Mouse (Mus musculus): ENCODE measurements around the gene Pyroxd1. TPM values are rescaled to one million over a fixed set of nuclear protein-coding genes. Genes with fewer than 3 reads are reported as not detected.

Gene Pyroxd1
- polyA plus RNA-seq (2014; fragmentation: Nextera tagmentation; extraction: Ambion mirVana) = 13.2 and 16.8 TPM in 2 replicates

GRCm38 (mm10) chr6:142345440-142346038 lies at the start of gene Pyroxd1:
Gene Pyroxd1 (plus strand): TSS chr6:142345654.
- no peaks in the 10 kb centered on the region for H3K9me3 ChIP-seq (ENCODE audit: control insufficient read depth, low read length)
- H3K4me3 ChIP-seq (ENCODE audit: low read depth, low read length) = peak within 1 kb of the TSS; percentile 59
- peak within 1 kb of the TSS; percentile 56 for H3K4me2 ChIP-seq (ENCODE audit: low read depth, low read length)
- 0 out of 2 replicates have a peak, but pooled peaks cover 5% of the 10 kb centered on the region for H3K4me1 ChIP-seq (ENCODE audit: control insufficient read depth, insufficient read depth, low read length)
- ATAC-seq (ENCODE audit: low read depth) (peak; percentile 94), DNase-seq (ENCODE audit: low spot score) (peak; percentile 98)
- H3K36me3 ChIP-seq (ENCODE audit: control insufficient read depth, insufficient read depth, low read length) = peaks cover 13% of the 10 kb centered on the region; the same call in 1 of the 2 replicates
- H3K9ac ChIP-seq (ENCODE audit: low read depth, low read length) = peak within 1 kb of the TSS; percentile 57
- WGBS = under 1% methylated on average over 21 of the region's 48 CpGs
- H3K27me3 ChIP-seq (replicated peaks; ENCODE audit: control insufficient read depth, insufficient read depth, low read length) = no peaks in the 10 kb centered on the region
- H3K27ac ChIP-seq (replicated peaks; ENCODE audit: low read depth, low read length) = peak within 1 kb of the TSS; percentile 72; the same call in 1 of the 2 replicates

GRCm38 (mm10) chr6:142298098-142298497 lies 47.4 kb upstream of the Pyroxd1 start, which contains the start of gene Iapp:
Gene Iapp (plus strand): TSS chr6:142298423.
- WGBS = 60% methylated on average over 4 of the region's 4 CpGs
- Histone ChIP-seq H3K4me3 (ENCODE audit: low read depth, low read length) (no peak within 1 kb of the TSS), H3K27ac (replicated peaks; ENCODE audit: low read depth, low read length) (no peak within 1 kb of the TSS), H3K4me1 (ENCODE audit: control insufficient read depth, insufficient read depth, low read length) (no peaks in the 10 kb centered on the region), H3K27me3 (replicated peaks; ENCODE audit: control insufficient read depth, insufficient read depth, low read length) (no peaks in the 10 kb centered on the region), H3K9me3 (ENCODE audit: control insufficient read depth, low read length) (no peaks in the 10 kb centered on the region), H3K9ac (ENCODE audit: low read depth, low read length) (no peak within 1 kb of the TSS), H3K4me2 (ENCODE audit: low read depth, low read length) (no peak within 1 kb of the TSS), H3K36me3 (ENCODE audit: control insufficient read depth, insufficient read depth, low read length) (no peaks in the 10 kb centered on the region)
- DNase-seq (ENCODE audit: low spot score) (no peak), ATAC-seq (ENCODE audit: low read depth) (no peak)

DNA sequence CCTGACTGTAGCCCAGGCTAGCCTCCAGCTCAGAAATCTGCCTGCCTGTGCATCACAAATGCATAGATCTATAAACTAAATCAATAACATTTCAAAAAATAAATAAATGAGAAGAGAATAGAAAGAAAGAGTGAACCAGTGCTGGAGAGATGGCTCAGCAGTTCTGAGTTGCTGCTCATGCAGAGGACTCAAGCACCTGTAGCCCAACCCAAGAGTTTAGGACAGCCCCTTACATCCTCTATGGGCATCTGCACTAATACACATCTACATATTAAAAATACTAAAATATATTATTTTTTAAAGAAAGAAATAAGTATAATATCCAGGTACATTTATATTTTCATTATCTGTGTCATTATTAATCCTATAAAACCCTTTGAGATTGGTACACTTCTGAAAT lies 40.4 kb upstream of the Pyroxd1 start:
- H3K4me1 ChIP-seq (ENCODE audit: control insufficient read depth, insufficient read depth, low read length) = no peaks in the 10 kb centered on the region
- H3K9me3 ChIP-seq (ENCODE audit: control insufficient read depth, low read length) = peaks cover 7% of the 10 kb centered on the region
- no peak for DNase-seq (ENCODE audit: low spot score)
- no peaks in the 10 kb centered on the region for H3K27me3 ChIP-seq (replicated peaks; ENCODE audit: control insufficient read depth, insufficient read depth, low read length)
- H3K4me2 ChIP-seq (ENCODE audit: low read depth, low read length) = no peak overlapping the region
- no peak overlapping the region for H3K9ac ChIP-seq (ENCODE audit: low read depth, low read length)
- H3K27ac ChIP-seq (replicated peaks; ENCODE audit: low read depth, low read length) = no peak overlapping the region
- ATAC-seq (ENCODE audit: low read depth) = no peak
- no peak overlapping the region for H3K4me3 ChIP-seq (ENCODE audit: low read depth, low read length)
- no peaks in the 10 kb centered on the region for H3K36me3 ChIP-seq (ENCODE audit: control insufficient read depth, insufficient read depth, low read length)

DNA sequence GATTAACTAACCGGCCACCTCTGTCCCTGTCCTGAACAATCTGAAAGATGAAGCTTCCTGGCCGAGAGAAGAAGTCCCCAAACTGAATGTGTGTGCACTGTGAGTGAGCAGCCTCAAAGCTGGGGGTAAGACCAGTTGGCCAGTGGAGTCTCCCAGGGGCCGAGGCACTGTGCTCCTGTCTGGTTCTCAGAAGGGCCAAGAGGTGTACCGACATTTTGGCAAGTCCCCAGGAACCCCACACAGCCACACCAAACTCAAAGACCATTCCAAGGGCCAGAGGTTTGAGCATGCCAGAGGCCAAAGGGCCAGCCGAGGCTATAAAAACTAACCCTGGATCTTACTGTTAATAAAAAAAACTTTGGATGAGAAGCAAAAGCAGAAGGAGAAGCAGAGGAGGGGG lies 31.2 kb upstream of the Pyroxd1 start:
- Histone ChIP-seq H3K4me2 (ENCODE audit: low read depth, low read length) (no peak overlapping the region), H3K4me3 (ENCODE audit: low read depth, low read length) (no peak overlapping the region), H3K9me3 (ENCODE audit: control insufficient read depth, low read length) (peaks cover 7% of the 10 kb centered on the region), H3K27ac (replicated peaks; ENCODE audit: low read depth, low read length) (no peak overlapping the region), H3K9ac (ENCODE audit: low read depth, low read length) (no peak overlapping the region), H3K36me3 (ENCODE audit: control insufficient read depth, insufficient read depth, low read length) (no peaks in the 10 kb centered on the region), H3K4me1 (ENCODE audit: control insufficient read depth, insufficient read depth, low read length) (no peaks in the 10 kb centered on the region), H3K27me3 (replicated peaks; ENCODE audit: control insufficient read depth, insufficient read depth, low read length) (no peaks in the 10 kb centered on the region)
- ATAC-seq (ENCODE audit: low read depth) (no peak), DNase-seq (ENCODE audit: low spot score) (no peak)
- WGBS = 86% methylated on average over 5 of the region's 5 CpGs

GRCm38 (mm10) chr6:142317106-142317505 lies 28.3 kb upstream of the Pyroxd1 start:
- Histone ChIP-seq H3K9me3 (ENCODE audit: control insufficient read depth, low read length) (no peaks in the 10 kb centered on the region), H3K9ac (ENCODE audit: low read depth, low read length) (no peak overlapping the region), H3K4me1 (ENCODE audit: control insufficient read depth, insufficient read depth, low read length) (no peaks in the 10 kb centered on the region), H3K36me3 (ENCODE audit: control insufficient read depth, insufficient read depth, low read length) (no peaks in the 10 kb centered on the region), H3K4me2 (ENCODE audit: low read depth, low read length) (no peak overlapping the region), H3K27ac (replicated peaks; ENCODE audit: low read depth, low read length) (no peak overlapping the region), H3K27me3 (replicated peaks; ENCODE audit: control insufficient read depth, insufficient read depth, low read length) (no peaks in the 10 kb centered on the region), H3K4me3 (ENCODE audit: low read depth, low read length) (no peak overlapping the region)
- DNase-seq (ENCODE audit: low spot score) (no peak), ATAC-seq (ENCODE audit: low read depth) (no peak)

GRCm38 (mm10) chr6:142322881-142323280 lies 22.6 kb upstream of the Pyroxd1 start, which contains the start of gene Slco1a5:
Gene Slco1a5 (minus strand): TSS chr6:142322981.
- Histone ChIP-seq H3K4me3 (ENCODE audit: low read depth, low read length) (no peak within 1 kb of the TSS), H3K4me1 (ENCODE audit: control insufficient read depth, insufficient read depth, low read length) (no peaks in the 10 kb centered on the region), H3K9me3 (ENCODE audit: control insufficient read depth, low read length) (no peaks in the 10 kb centered on the region), H3K36me3 (ENCODE audit: control insufficient read depth, insufficient read depth, low read length) (no peaks in the 10 kb centered on the region), H3K4me2 (ENCODE audit: low read depth, low read length) (no peak within 1 kb of the TSS), H3K27ac (replicated peaks; ENCODE audit: low read depth, low read length) (no peak within 1 kb of the TSS), H3K9ac (ENCODE audit: low read depth, low read length) (no peak within 1 kb of the TSS), H3K27me3 (replicated peaks; ENCODE audit: control insufficient read depth, insufficient read depth, low read length) (no peaks in the 10 kb centered on the region)
- WGBS = 18% methylated on average over 4 of the region's 4 CpGs
- ATAC-seq (ENCODE audit: low read depth) (no peak), DNase-seq (ENCODE audit: low spot score) (no peak)

GRCm38 (mm10) chr6:142326598-142326997 lies 18.9 kb upstream of the Pyroxd1 start:
- H3K27me3 ChIP-seq (replicated peaks; ENCODE audit: control insufficient read depth, insufficient read depth, low read length) = no peaks in the 10 kb centered on the region
- DNase-seq (ENCODE audit: low spot score) (no peak), ATAC-seq (ENCODE audit: low read depth) (no peak)
- WGBS = 74% methylated on average over 3 of the region's 3 CpGs
- H3K4me1 ChIP-seq (ENCODE audit: control insufficient read depth, insufficient read depth, low read length) = no peaks in the 10 kb centered on the region
- H3K4me3 ChIP-seq (ENCODE audit: low read depth, low read length) = no peak overlapping the region
- H3K36me3 ChIP-seq (ENCODE audit: control insufficient read depth, insufficient read depth, low read length) = no peaks in the 10 kb centered on the region
- H3K9ac ChIP-seq (ENCODE audit: low read depth, low read length) = no peak overlapping the region
- no peaks in the 10 kb centered on the region for H3K9me3 ChIP-seq (ENCODE audit: control insufficient read depth, low read length)
- no peak overlapping the region for H3K4me2 ChIP-seq (ENCODE audit: low read depth, low read length)
- H3K27ac ChIP-seq (replicated peaks; ENCODE audit: low read depth, low read length) = no peak overlapping the region

DNA sequence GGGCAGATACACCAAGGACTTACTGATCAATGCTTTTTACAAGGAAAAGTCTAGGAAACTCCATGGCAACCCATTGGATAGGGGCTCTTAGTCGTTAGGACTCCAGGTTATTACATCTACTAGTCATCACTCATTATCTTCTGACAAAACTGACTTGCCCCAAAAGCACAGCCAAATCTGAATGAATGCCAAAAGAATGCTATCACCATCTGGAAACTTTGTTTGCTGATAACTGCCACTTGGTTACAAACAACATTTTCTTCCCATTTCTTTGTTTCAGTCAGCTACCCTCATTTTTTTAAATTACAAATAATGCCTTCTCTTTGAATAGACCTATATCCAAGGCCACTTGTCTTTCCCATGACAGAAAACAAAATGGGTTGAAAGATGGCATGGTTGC lies 16.3 kb upstream of the Pyroxd1 start:
- no peaks in the 10 kb centered on the region for H3K9me3 ChIP-seq (ENCODE audit: control insufficient read depth, low read length)
- H3K4me3 ChIP-seq (ENCODE audit: low read depth, low read length) = no peak overlapping the region
- H3K27ac ChIP-seq (replicated peaks; ENCODE audit: low read depth, low read length) = no peak overlapping the region
- no peaks in the 10 kb centered on the region for H3K4me1 ChIP-seq (ENCODE audit: control insufficient read depth, insufficient read depth, low read length)
- no peak for DNase-seq (ENCODE audit: low spot score)
- WGBS = 52% methylated on average over 1 of the region's 1 CpGs
- no peak for ATAC-seq (ENCODE audit: low read depth)
- H3K4me2 ChIP-seq (ENCODE audit: low read depth, low read length) = no peak overlapping the region
- no peaks in the 10 kb centered on the region for H3K27me3 ChIP-seq (replicated peaks; ENCODE audit: control insufficient read depth, insufficient read depth, low read length)
- H3K9ac ChIP-seq (ENCODE audit: low read depth, low read length) = no peak overlapping the region
- no peaks in the 10 kb centered on the region for H3K36me3 ChIP-seq (ENCODE audit: control insufficient read depth, insufficient read depth, low read length)

GRCm38 (mm10) chr6:142338961-142339360 lies 6.5 kb upstream of the Pyroxd1 start:
- 40% methylated on average over 2 of the region's 2 CpGs for WGBS
- DNase-seq (ENCODE audit: low spot score) = peak; percentile 27
- Histone ChIP-seq H3K4me1 (ENCODE audit: control insufficient read depth, insufficient read depth, low read length) (no peaks in the 10 kb centered on the region; the same call in 1 of the 2 replicates), H3K27ac (replicated peaks; ENCODE audit: low read depth, low read length) (no peak overlapping the region; the same call in 1 of the 2 replicates), H3K9me3 (ENCODE audit: control insufficient read depth, low read length) (no peaks in the 10 kb centered on the region), H3K4me3 (ENCODE audit: low read depth, low read length) (no peak overlapping the region), H3K36me3 (ENCODE audit: control insufficient read depth, insufficient read depth, low read length) (no peaks in the 10 kb centered on the region), H3K4me2 (ENCODE audit: low read depth, low read length) (no peak overlapping the region), H3K27me3 (replicated peaks; ENCODE audit: control insufficient read depth, insufficient read depth, low read length) (no peaks in the 10 kb centered on the region), H3K9ac (ENCODE audit: low read depth, low read length) (no peak overlapping the region)
- ATAC-seq (ENCODE audit: low read depth) = peak; percentile 26; the same call in 1 of the 2 replicates
